ENCODE assay signal across 15 mouse cellular contexts in the genomic region with DNA sequence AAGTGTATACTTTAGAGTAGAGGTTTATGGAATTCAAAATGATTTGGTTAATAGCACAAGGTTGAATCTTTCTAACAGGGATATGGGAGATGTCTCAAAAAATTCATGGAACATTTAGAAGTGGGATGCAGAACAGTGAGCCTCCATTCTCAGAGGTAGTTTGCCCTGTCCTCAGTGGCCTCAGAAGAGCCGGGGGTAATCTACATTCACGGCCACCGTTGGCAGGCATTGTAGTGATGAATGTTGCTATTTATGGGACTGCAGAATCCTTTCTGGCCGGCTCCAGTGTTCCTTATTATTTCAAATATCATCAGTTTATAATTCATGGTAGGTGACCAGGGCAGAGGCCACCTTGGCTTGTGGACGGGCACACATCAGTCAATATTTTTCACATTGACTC.
"Had no signal": no experiment of that assay in that cellular context is flagged by ENCODE, and none has a peak within 500 bp of the region (broad histone marks: within the 10 kb centered on the region; RNA-seq: fewer than 3 reads in every experiment).

No protein-coding gene starts in this region.

- DNase-seq: kidney, postnatal 14 days; kidney, postnatal 4 days; layer of hippocampus, postnatal 36 days; liver, embryonic 13.5 days; lung, adult 2 months; lung, postnatal 14 days; lung, postnatal 4 days; midbrain, embryonic 14.5 days; right cerebral cortex, postnatal 4 days; thymus, adult 2 months; thymus, postnatal 14 days; thymus, postnatal 4 days had no signal

- H3K9ac ChIP-seq: liver, embryonic 13.5 days had no signal

- H3K27ac ChIP-seq: left cerebral cortex, adult 2 months; liver, embryonic 13.5 days; stomach, postnatal 0 days had no signal

- H3K9me3 ChIP-seq: liver, embryonic 13.5 days had no signal

- H3K4me3 ChIP-seq: left cerebral cortex, adult 2 months; liver, embryonic 13.5 days had no signal

- H3K4me2 ChIP-seq: liver, embryonic 13.5 days; midbrain, embryonic 11.5 days had no signal

- H3K27me3 ChIP-seq: liver, embryonic 13.5 days had no signal

- H3K36me3 ChIP-seq: liver, embryonic 13.5 days had no signal

- H3K4me1 ChIP-seq: liver, embryonic 13.5 days had no signal
